ENCODE assay signal across 8 mouse cellular contexts in the genomic region with DNA sequence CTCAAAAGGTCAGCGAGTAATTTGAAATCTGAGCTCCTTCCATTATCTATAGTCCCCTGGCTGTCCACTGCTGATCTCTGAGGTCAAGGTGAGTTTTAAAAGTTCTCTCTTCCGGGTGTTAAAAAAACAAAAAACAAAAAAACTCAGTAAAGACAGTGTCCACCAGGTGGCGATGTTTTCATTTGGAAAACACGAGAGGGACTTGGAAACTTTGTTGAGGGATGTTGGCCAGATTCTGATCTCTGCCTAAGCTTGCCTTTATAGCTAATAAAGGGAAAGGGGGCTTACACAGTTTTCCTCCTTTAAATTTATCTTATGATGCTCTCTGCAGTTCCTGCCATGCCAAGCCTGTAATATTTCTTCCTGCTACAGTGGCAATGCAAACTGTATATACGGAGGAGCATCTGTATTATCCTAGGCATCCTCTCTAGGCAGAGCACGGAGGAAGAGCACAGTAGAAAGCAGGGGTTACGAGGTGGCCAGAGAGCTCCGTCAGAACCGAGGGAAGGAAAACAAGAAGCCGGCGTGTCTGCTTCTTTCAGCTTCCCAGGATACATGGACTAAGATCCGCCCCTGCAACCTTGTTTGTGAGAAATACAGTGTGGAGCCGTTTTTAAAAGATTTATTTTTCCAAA.
DNase-seq lines count a peak whose midpoint lies in the region; ATAC-seq and TF ChIP-seq lines count a peak whose summit lies in the region.

No protein-coding gene starts in this region.

- in situ Hi-C loops in Patski (cut with MboI; ENCODE audit: low pct_unique_long_range_greater_than_20kb), result loop anchor here (10.0 to 25.0 kb wide), 2 partner anchors 450 to 1302 kb away; no protein-coding TSS in a partner anchor

- ATAC-seq in intestine, embryonic 14.5 days (replicated peaks; ENCODE audit: low FRiP score, low TSS enrichment, low read depth), result no peak
- ATAC-seq in intestine, embryonic 16.5 days, result no peak
- no peak for ATAC-seq in Patski
- peak; percentile 60; the same call in 1 of the 2 replicates for ATAC-seq in hindbrain, embryonic 16.5 days
- ATAC-seq in limb, embryonic 11.5 days (ENCODE audit: insufficient number of reproducible peaks, low FRiP score, low TSS enrichment, low read depth), result no peak

- no peak overlapping the region for H3K27ac ChIP-seq in intestine, embryonic 14.5 days (ENCODE audit: low read depth)
- H3K27ac ChIP-seq in intestine, embryonic 16.5 days (ENCODE audit: low read length), result no peak overlapping the region
- no peak overlapping the region for H3K27ac ChIP-seq in hindbrain, embryonic 16.5 days (ENCODE audit: low read depth, low read length)
- no peak overlapping the region; the same call in 1 of the 2 replicates for H3K27ac ChIP-seq in limb, embryonic 11.5 days (replicated peaks; ENCODE audit: low read depth, low read length)

- 0 out of 2 replicates have a peak, but pooled peaks cover 2% of the 10 kb centered on the region for H3K4me1 ChIP-seq in intestine, embryonic 14.5 days (replicated peaks; ENCODE audit: control insufficient read depth, insufficient read depth, low read length)
- H3K4me1 ChIP-seq in intestine, embryonic 16.5 days (ENCODE audit: control insufficient read depth, insufficient read depth, low read length), result no peaks in the 10 kb centered on the region
- no peaks in the 10 kb centered on the region for H3K4me1 ChIP-seq in hindbrain, embryonic 16.5 days (ENCODE audit: control insufficient read depth, insufficient read depth, low read depth, low read length)
- no peaks in the 10 kb centered on the region for H3K4me1 ChIP-seq in limb, embryonic 11.5 days (ENCODE audit: control insufficient read depth, insufficient read depth, low read length)

- H3K36me3 ChIP-seq in intestine, embryonic 14.5 days (ENCODE audit: control insufficient read depth, insufficient read depth, low read length), result no peaks in the 10 kb centered on the region
- H3K36me3 ChIP-seq in intestine, embryonic 16.5 days (ENCODE audit: control insufficient read depth, insufficient read depth, low read length), result no peaks in the 10 kb centered on the region
- no peaks in the 10 kb centered on the region for H3K36me3 ChIP-seq in hindbrain, embryonic 16.5 days (ENCODE audit: control insufficient read depth, insufficient read depth, low read length)
- no peaks in the 10 kb centered on the region for H3K36me3 ChIP-seq in limb, embryonic 11.5 days (ENCODE audit: control insufficient read depth, insufficient read depth, low read length)

- 20% methylated on average over 13 of the region's 13 CpGs for WGBS in intestine, embryonic 14.5 days
- 31% methylated on average over 13 of the region's 13 CpGs for WGBS in intestine, embryonic 16.5 days
- WGBS in hindbrain, embryonic 16.5 days, result 45% methylated on average over 13 of the region's 13 CpGs
- WGBS in limb, embryonic 11.5 days, result 33% methylated on average over 13 of the region's 13 CpGs

- CTCF ChIA-PET in Patski (lab: Charles Lee), result interaction anchor here (0.8 to 1.3 kb wide), 5 partner anchors 10 to 188 kb away, joined by 3 to 4 read pairs (median 3); no protein-coding TSS in a partner anchor

- peak overlapping the region; percentile 13; the same call in 1 of the 2 replicates for H3K4me2 ChIP-seq in intestine, embryonic 14.5 days (ENCODE audit: low read length)
- H3K4me2 ChIP-seq in intestine, embryonic 16.5 days (ENCODE audit: low read depth, low read length), result no peak overlapping the region
- no peak overlapping the region for H3K4me2 ChIP-seq in hindbrain, embryonic 16.5 days (ENCODE audit: low read length)
- no peak overlapping the region for H3K4me2 ChIP-seq in limb, embryonic 11.5 days (ENCODE audit: low read depth, severe bottlenecking)

- no peak overlapping the region for H3K4me3 ChIP-seq in intestine, embryonic 14.5 days (ENCODE audit: low read depth, low read length)
- H3K4me3 ChIP-seq in intestine, embryonic 16.5 days (ENCODE audit: low read length), result no peak overlapping the region
- H3K4me3 ChIP-seq in hindbrain, embryonic 16.5 days (ENCODE audit: low read length), result no peak overlapping the region
- no peak overlapping the region for H3K4me3 ChIP-seq in limb, embryonic 11.5 days (ENCODE audit: low read depth, low read length)

- no peak overlapping the region for H3K9ac ChIP-seq in intestine, embryonic 14.5 days (ENCODE audit: low read length)
- no peak overlapping the region for H3K9ac ChIP-seq in intestine, embryonic 16.5 days (ENCODE audit: low read depth, low read length)
- H3K9ac ChIP-seq in hindbrain, embryonic 16.5 days (ENCODE audit: low read depth, low read length), result no peak overlapping the region
- no peak overlapping the region for H3K9ac ChIP-seq in limb, embryonic 11.5 days (ENCODE audit: low read length)

- no peaks in the 10 kb centered on the region for H3K9me3 ChIP-seq in intestine, embryonic 14.5 days (ENCODE audit: control insufficient read depth, low read length)
- no peaks in the 10 kb centered on the region for H3K9me3 ChIP-seq in intestine, embryonic 16.5 days (ENCODE audit: control insufficient read depth, low read length)
- no peaks in the 10 kb centered on the region for H3K9me3 ChIP-seq in hindbrain, embryonic 16.5 days (ENCODE audit: control insufficient read depth, low read length)
- H3K9me3 ChIP-seq in limb, embryonic 11.5 days (ENCODE audit: control insufficient read depth, low read length), result no peaks in the 10 kb centered on the region

- H3K27me3 ChIP-seq in intestine, embryonic 14.5 days (replicated peaks; ENCODE audit: control insufficient read depth, insufficient read depth, low read length), result no peaks in the 10 kb centered on the region
- H3K27me3 ChIP-seq in intestine, embryonic 16.5 days (replicated peaks; ENCODE audit: control insufficient read depth, insufficient read depth, low read length), result no peaks in the 10 kb centered on the region
- no peaks in the 10 kb centered on the region for H3K27me3 ChIP-seq in Patski
- no peaks in the 10 kb centered on the region for H3K27me3 ChIP-seq in hindbrain, embryonic 16.5 days (replicated peaks; ENCODE audit: control insufficient read depth, insufficient read depth, low read length)
- no peaks in the 10 kb centered on the region for H3K27me3 ChIP-seq in limb, embryonic 11.5 days (ENCODE audit: control insufficient read depth, insufficient read depth, low read length)

- DNase-seq in intestine, embryonic 14.5 days (ENCODE audit: low spot score), result peak; percentile 74
- no peak for DNase-seq in Patski (ENCODE audit: low read depth, low spot score)
- DNase-seq in embryo, embryonic 10 days (ENCODE audit: low spot score), result peak; percentile 79
- DNase-seq in limb, embryonic 11.5 days (ENCODE audit: low spot score), result peak; percentile 82
- DNase-seq in retina, adult 2 months (ENCODE audit: low read depth, low spot score), result peak; percentile 20
- DNase-seq in spleen, postnatal 10 days (ENCODE audit: low spot score in 2 of 2), result no peak

- POLR2A ChIA-PET in Patski (lab: Charles Lee), result no interaction called here

- TF ChIP-seq CTCF in Patski (IDR thresholded peaks at IDR 0.05), result peak; percentile 61

Comparison
In these comparisons a context has a peak if more than half of its experiments do, and no peak if none do; other contexts are left out.
1. DNase-seq: peak in intestine, embryonic 14.5 days (single experiment), embryo, embryonic 10 days (single experiment), limb, embryonic 11.5 days (single experiment) and retina, adult 2 months (single experiment); none in Patski (single experiment) and spleen, postnatal 10 days (0 of 2).